Mouse (Mus musculus): ENCODE data around the gene Ddx27. TPM values are rescaled to one million over a fixed set of nuclear protein-coding genes. Genes with fewer than 3 reads are reported as not detected.

Gene Ddx27
- polyA plus RNA-seq, 1 experiment from 2014 or later, result 45.3 TPM

DNA sequence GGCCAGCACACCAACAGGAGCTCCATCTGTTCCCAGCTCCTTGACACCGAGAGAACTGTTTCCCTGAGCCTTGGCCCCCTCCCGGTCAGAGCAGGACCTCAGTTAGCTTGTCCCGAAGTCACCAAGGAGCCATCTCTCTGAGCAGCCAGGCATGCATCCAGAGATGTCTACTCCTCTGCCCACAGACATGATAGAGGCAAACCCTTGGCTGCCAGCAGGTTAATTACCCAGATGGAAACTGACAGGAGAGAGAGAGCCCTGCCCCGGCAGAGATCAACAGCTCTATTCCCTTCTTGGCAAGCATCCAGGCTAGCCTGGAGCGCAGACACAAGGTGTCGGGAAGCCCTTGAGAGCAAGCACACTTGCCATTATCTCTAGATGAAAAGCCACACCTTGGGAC, 55.3 kb downstream of the Ddx27 start:
- H3K9ac ChIP-seq (replicated peaks; ENCODE audit: low read depth, low read length), result no peak overlapping the region
- 56% methylated on average over 6 of the region's 6 CpGs for WGBS
- no peak overlapping the region for H3K4me3 ChIP-seq (ENCODE audit: low read depth, low read length)
- H3K4me2 ChIP-seq (replicated peaks; ENCODE audit: low read depth, low read length), result no peak overlapping the region
- no peaks in the 10 kb centered on the region for H3K9me3 ChIP-seq (ENCODE audit: control insufficient read depth, low read depth, low read length)
- H3K27me3 ChIP-seq (ENCODE audit: control insufficient read depth, insufficient read depth, low read length), result no peaks in the 10 kb centered on the region
- peaks cover 8% of the 10 kb centered on the region for H3K36me3 ChIP-seq (ENCODE audit: control insufficient read depth, insufficient read depth, low read length)
- peaks cover under 1% of the 10 kb centered on the region; the same call in 1 of the 2 replicates for H3K4me1 ChIP-seq (ENCODE audit: control insufficient read depth, insufficient read depth, low read length)
- no peak for ATAC-seq (ENCODE audit: insufficient number of reproducible peaks, insufficient read depth, low FRiP score, low read depth)
- H3K27ac ChIP-seq (ENCODE audit: low read length), result no peak overlapping the region

DNA sequence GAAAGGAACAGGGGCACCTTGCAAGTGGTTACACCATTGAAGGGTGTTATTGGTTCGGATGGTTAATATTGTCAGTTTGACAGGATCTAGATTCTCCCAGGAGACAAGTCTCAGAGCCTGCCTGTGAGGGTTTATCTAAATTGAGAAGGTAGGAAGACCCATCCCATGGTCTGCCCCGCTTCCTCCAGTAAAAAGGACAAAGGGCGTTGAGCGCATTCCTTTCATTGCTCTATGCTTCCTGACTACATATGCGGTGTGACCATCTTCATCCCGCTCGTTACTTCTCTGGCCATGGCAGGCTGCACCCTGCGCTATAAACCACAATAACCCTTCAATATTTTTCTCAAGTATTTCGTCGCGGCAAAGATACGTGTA, 56.3 kb downstream of the Ddx27 start:
- Histone ChIP-seq H3K36me3 (ENCODE audit: control insufficient read depth, insufficient read depth, low read length) (no peaks in the 10 kb centered on the region), H3K27me3 (ENCODE audit: control insufficient read depth, insufficient read depth, low read length) (no peaks in the 10 kb centered on the region), H3K27ac (ENCODE audit: low read length) (peak overlapping the region; percentile 55), H3K4me3 (ENCODE audit: low read depth, low read length) (peak overlapping the region; percentile 36), H3K9me3 (ENCODE audit: control insufficient read depth, low read depth, low read length) (no peaks in the 10 kb centered on the region), H3K9ac (replicated peaks; ENCODE audit: low read depth, low read length) (peak overlapping the region; percentile 55), H3K4me2 (replicated peaks; ENCODE audit: low read depth, low read length) (peak overlapping the region; percentile 61), H3K4me1 (ENCODE audit: control insufficient read depth, insufficient read depth, low read length) (no peaks in the 10 kb centered on the region)
- ATAC-seq (ENCODE audit: insufficient number of reproducible peaks, insufficient read depth, low FRiP score, low read depth), result no peak
- WGBS, result 17% methylated on average over 12 of the region's 12 CpGs

DNA sequence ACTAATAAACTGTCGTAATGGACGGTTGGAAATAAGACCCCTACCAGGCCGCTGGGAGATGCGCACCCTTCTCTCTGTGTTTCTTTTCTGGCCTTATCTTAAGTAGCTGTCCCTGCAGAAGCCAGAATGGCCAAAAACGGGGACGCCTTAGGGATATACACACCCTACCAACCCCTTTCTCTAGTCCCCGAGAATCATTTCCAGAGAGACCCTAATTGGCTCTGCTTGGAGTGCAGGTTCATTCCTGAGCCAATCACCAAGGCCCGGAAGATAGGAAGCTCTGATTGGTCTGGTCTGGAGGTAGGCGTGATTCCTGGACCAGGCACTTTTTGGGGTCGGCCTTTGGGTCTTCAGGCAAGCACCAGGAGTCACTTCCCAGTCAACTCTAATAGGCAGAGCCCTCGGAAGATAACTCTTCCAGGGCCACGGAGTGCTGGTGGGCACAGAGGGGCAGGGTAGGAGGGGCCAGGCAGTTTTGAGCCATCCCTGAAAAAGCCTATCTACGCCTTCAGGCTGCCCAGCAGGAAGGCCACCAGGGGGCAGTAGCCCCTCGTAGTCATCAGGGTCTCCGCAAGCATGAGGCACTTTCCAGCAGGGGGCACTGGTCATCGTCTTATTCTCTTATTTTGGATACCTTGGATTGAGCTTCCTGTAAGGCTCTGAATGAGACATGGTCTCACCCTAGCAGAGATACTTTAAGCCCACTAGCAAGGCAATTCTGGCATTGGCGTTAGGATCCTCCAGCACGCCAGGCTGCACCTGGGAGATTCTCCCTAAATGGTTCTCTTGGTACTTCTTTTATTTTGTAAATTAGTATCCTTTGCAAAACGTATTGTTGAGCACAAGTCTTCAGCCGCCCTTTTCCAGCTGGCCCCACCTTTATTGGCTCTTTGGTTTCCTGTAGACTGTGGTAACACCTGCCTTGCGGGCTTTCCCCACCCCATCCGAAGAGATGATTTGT, 56.9 kb downstream of the Ddx27 start:
- H3K4me2 ChIP-seq (replicated peaks; ENCODE audit: low read depth, low read length), result peak overlapping the region; percentile 61
- H3K4me3 ChIP-seq (ENCODE audit: low read depth, low read length), result peak overlapping the region; percentile 36
- no peaks in the 10 kb centered on the region for H3K27me3 ChIP-seq (ENCODE audit: control insufficient read depth, insufficient read depth, low read length)
- peak overlapping the region; percentile 55 for H3K27ac ChIP-seq (ENCODE audit: low read length)
- ATAC-seq (ENCODE audit: insufficient number of reproducible peaks, insufficient read depth, low FRiP score, low read depth), result peak; percentile 92
- 8% methylated on average over 22 of the region's 22 CpGs for WGBS
- H3K4me1 ChIP-seq (ENCODE audit: control insufficient read depth, insufficient read depth, low read length), result no peaks in the 10 kb centered on the region
- peak overlapping the region; percentile 55 for H3K9ac ChIP-seq (replicated peaks; ENCODE audit: low read depth, low read length)
- no peaks in the 10 kb centered on the region for H3K9me3 ChIP-seq (ENCODE audit: control insufficient read depth, low read depth, low read length)
- no peaks in the 10 kb centered on the region for H3K36me3 ChIP-seq (ENCODE audit: control insufficient read depth, insufficient read depth, low read length)

DNA sequence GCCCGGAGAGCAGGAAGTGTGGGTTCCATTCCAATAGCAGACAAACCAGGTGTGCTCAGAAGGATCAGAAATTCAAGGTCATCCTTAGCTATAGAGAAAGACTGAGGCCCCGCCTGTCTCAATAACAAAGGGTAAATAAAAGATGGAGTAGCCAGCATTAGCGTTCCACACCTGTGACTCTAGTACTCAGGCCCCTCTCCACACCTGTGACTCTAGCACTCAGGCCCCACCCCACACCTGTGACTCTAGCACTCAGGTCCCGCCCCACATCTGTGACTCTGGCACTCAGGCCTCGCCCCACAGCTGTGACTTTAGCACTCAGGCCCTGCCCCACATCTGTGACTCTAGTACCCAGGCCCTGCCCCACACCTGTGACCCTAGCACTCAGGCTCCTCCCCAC, 59.6 kb downstream of the Ddx27 start:
- Histone ChIP-seq H3K36me3 (ENCODE audit: control insufficient read depth, insufficient read depth, low read length) (no peaks in the 10 kb centered on the region), H3K4me2 (replicated peaks; ENCODE audit: low read depth, low read length) (no peak overlapping the region), H3K27ac (ENCODE audit: low read length) (no peak overlapping the region), H3K9ac (replicated peaks; ENCODE audit: low read depth, low read length) (no peak overlapping the region), H3K4me3 (ENCODE audit: low read depth, low read length) (no peak overlapping the region), H3K27me3 (ENCODE audit: control insufficient read depth, insufficient read depth, low read length) (no peaks in the 10 kb centered on the region), H3K4me1 (ENCODE audit: control insufficient read depth, insufficient read depth, low read length) (peaks cover 5% of the 10 kb centered on the region; the same call in 1 of the 2 replicates), H3K9me3 (ENCODE audit: control insufficient read depth, low read depth, low read length) (no peaks in the 10 kb centered on the region)
- ATAC-seq (ENCODE audit: insufficient number of reproducible peaks, insufficient read depth, low FRiP score, low read depth), result no peak
- WGBS, result 92% methylated on average over 5 of the region's 5 CpGs

DNA sequence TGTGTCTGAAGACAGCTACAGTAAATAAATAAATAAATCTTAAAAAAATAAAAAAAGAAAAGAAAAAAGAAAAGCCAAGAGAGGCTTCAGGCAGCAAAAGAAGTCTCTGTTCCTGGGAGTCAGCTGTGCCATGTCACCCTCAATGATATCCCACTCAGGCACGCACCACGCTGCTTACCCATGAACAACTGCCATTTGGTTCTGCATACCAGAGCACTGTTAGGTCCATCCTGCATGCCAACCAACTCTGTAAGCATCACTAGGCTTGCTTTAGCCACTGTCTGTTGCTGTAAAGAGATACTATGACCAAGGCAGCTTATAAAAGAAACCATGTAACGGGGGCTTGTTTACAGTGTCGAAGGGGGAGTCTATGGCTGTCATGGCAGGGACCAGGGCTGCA, 61.4 kb downstream of the Ddx27 start:
- no peak for ATAC-seq (ENCODE audit: insufficient number of reproducible peaks, insufficient read depth, low FRiP score, low read depth)
- WGBS, result 88% methylated on average over 4 of the region's 4 CpGs
- Histone ChIP-seq H3K27me3 (ENCODE audit: control insufficient read depth, insufficient read depth, low read length) (no peaks in the 10 kb centered on the region), H3K4me3 (ENCODE audit: low read depth, low read length) (no peak overlapping the region), H3K9ac (replicated peaks; ENCODE audit: low read depth, low read length) (no peak overlapping the region), H3K36me3 (ENCODE audit: control insufficient read depth, insufficient read depth, low read length) (no peaks in the 10 kb centered on the region), H3K27ac (ENCODE audit: low read length) (no peak overlapping the region), H3K4me1 (ENCODE audit: control insufficient read depth, insufficient read depth, low read length) (peaks cover 5% of the 10 kb centered on the region; the same call in 1 of the 2 replicates), H3K4me2 (replicated peaks; ENCODE audit: low read depth, low read length) (no peak overlapping the region), H3K9me3 (ENCODE audit: control insufficient read depth, low read depth, low read length) (no peaks in the 10 kb centered on the region)

DNA sequence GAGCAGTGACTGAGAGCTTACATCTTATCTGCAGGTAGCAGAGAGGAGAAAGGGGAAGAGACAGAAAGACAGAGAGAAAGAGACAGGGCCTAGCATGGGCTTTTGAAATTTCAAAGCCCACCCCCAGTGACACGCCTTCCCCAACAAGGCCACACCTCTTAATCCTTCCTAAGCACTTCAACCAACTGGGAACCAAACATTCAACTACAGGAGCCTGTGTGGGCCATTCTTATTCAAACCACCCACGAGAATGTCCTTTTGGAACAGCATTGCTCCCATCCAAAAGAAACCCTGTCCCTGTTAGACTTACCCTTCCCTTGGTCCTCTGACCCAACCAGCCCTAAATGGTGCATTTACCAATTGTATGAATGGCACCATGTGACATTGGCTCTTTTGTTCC, 61.8 kb downstream of the Ddx27 start:
- Histone ChIP-seq H3K9ac (replicated peaks; ENCODE audit: low read depth, low read length) (no peak overlapping the region), H3K27ac (ENCODE audit: low read length) (no peak overlapping the region), H3K4me1 (ENCODE audit: control insufficient read depth, insufficient read depth, low read length) (peaks cover 5% of the 10 kb centered on the region; the same call in 1 of the 2 replicates), H3K9me3 (ENCODE audit: control insufficient read depth, low read depth, low read length) (no peaks in the 10 kb centered on the region), H3K4me2 (replicated peaks; ENCODE audit: low read depth, low read length) (no peak overlapping the region), H3K4me3 (ENCODE audit: low read depth, low read length) (no peak overlapping the region), H3K27me3 (ENCODE audit: control insufficient read depth, insufficient read depth, low read length) (no peaks in the 10 kb centered on the region), H3K36me3 (ENCODE audit: control insufficient read depth, insufficient read depth, low read length) (no peaks in the 10 kb centered on the region)
- ATAC-seq (ENCODE audit: insufficient number of reproducible peaks, insufficient read depth, low FRiP score, low read depth), result no peak
- WGBS, result 86% methylated on average over 2 of the region's 2 CpGs

DNA sequence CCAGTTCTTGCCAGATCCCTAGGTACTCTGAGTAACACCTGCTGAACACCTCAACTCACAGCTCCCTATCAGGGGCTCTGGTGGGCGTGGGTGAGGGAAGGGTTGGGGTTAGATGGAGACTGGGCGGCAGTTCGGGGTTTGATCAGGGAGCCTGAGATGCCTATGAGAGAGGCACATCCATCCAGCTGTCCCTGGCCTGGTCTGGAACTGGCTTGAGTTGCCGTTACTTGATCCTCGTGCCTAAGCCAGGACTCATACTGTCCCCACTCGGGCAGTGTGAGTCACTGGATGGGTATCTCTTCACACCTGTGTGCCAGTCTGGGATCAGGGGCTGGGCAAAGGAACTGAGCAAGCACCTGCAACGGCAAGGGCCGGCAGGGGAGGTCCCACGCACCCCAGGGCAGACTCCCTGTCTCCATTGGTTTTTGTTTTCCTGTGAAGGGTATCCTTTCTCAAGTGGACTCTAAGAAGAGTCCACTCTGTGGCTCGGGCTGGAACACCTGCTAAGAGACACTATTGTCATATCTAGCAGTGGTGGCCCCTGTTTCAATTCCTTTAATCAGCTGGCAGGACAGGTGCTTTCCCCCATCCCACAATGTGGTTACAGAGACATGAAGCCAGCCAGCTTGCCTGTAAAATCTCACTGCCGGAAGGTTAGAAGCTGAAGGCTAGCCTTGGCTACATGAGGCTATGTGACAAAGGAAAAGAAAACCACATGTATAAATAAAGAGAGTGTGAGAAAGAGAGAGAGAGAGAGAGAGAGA, 62.4 kb downstream of the Ddx27 start:
- Histone ChIP-seq H3K27me3 (ENCODE audit: control insufficient read depth, insufficient read depth, low read length) (no peaks in the 10 kb centered on the region), H3K9ac (replicated peaks; ENCODE audit: low read depth, low read length) (no peak overlapping the region), H3K4me3 (ENCODE audit: low read depth, low read length) (no peak overlapping the region), H3K27ac (ENCODE audit: low read length) (no peak overlapping the region), H3K4me2 (replicated peaks; ENCODE audit: low read depth, low read length) (no peak overlapping the region), H3K4me1 (ENCODE audit: control insufficient read depth, insufficient read depth, low read length) (peaks cover 5% of the 10 kb centered on the region; the same call in 1 of the 2 replicates), H3K9me3 (ENCODE audit: control insufficient read depth, low read depth, low read length) (no peaks in the 10 kb centered on the region), H3K36me3 (ENCODE audit: control insufficient read depth, insufficient read depth, low read length) (no peaks in the 10 kb centered on the region)
- WGBS, result 82% methylated on average over 11 of the region's 11 CpGs
- ATAC-seq (ENCODE audit: insufficient number of reproducible peaks, insufficient read depth, low FRiP score, low read depth), result no peak

DNA sequence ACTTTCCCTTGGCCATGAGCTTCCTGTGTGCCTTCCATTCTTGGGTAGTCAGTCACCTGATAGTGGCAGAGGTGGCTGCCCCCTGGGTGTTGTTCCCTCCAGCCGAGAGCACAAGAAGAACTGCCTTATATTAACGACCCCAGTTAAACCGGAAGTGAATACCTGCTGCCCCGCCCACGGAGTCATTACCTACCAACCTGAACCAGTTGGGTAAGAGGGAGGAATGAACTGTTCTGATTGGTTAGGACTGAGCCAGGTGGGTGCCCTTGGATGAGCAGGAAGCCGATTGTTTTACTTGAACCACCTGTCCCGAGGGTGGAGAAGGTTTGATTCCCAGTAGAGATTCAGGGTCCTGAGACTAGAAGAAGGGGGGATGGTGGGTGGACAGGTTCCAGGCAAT, 63.5 kb downstream of the Ddx27 start:
- Histone ChIP-seq H3K4me2 (replicated peaks; ENCODE audit: low read depth, low read length) (no peak overlapping the region), H3K4me3 (ENCODE audit: low read depth, low read length) (no peak overlapping the region), H3K36me3 (ENCODE audit: control insufficient read depth, insufficient read depth, low read length) (no peaks in the 10 kb centered on the region), H3K27me3 (ENCODE audit: control insufficient read depth, insufficient read depth, low read length) (no peaks in the 10 kb centered on the region), H3K9me3 (ENCODE audit: control insufficient read depth, low read depth, low read length) (no peaks in the 10 kb centered on the region), H3K4me1 (ENCODE audit: control insufficient read depth, insufficient read depth, low read length) (peaks cover 5% of the 10 kb centered on the region; the same call in 1 of the 2 replicates), H3K27ac (ENCODE audit: low read length) (no peak overlapping the region), H3K9ac (replicated peaks; ENCODE audit: low read depth, low read length) (no peak overlapping the region)
- ATAC-seq (ENCODE audit: insufficient number of reproducible peaks, insufficient read depth, low FRiP score, low read depth), result no peak
- 40% methylated on average over 7 of the region's 7 CpGs for WGBS

All from stomach, embryonic 14.5 days (tissue).